Mouse (Mus musculus) midbrain, embryonic 14.5 days (tissue): Measurements from ENCODE around the gene H2afy2. TPM values are rescaled to one million over a fixed set of nuclear protein-coding genes. Genes with fewer than 3 reads are reported as not detected.

Experiments used
- ATAC-seq: fragments of 200-750 bp; cut with Nextera tagmentation; 2 replicates; pipeline ENCODE4 v1.8.0; 2017; ENCODE audit warnings: moderate number of reproducible peaks, moderate library complexity; ENCODE audit not compliant: low FRiP score, low TSS enrichment
- DNase-seq: peaks from one replicate; pipeline ENCODE4 v3.0.0-alpha.2; 2015
- H3K27ac ChIP-seq: fragments of 300-500 bp; sonication (generic); replicated peaks from 2 replicates; pipeline ENCODE4 v1.5.1; 2014; ENCODE audit warnings: mild to moderate bottlenecking, low read depth, low read length, moderate library complexity
- H3K27me3 ChIP-seq: fragments of 300-500 bp; sonication (generic); 2 replicates; pipeline ENCODE4 v1.6.1; 2014; ENCODE audit warnings: low read length, control low read depth, mixed read lengths; ENCODE audit not compliant: control insufficient read depth, insufficient read depth
- H3K36me3 ChIP-seq: fragments of 300-500 bp; sonication (generic); 2 replicates; pipeline ENCODE4 v1.6.1; 2014; ENCODE audit warnings: low read length, control low read depth; ENCODE audit not compliant: control insufficient read depth, insufficient read depth
- H3K4me1 ChIP-seq: fragments of 300-500 bp; sonication (generic); 2 replicates; pipeline ENCODE4 v1.6.1; 2014; ENCODE audit warnings: mild to moderate bottlenecking, antibody characterized with exemption, low read length, control low read depth; ENCODE audit not compliant: control insufficient read depth, insufficient read depth
- H3K4me2 ChIP-seq: fragments of 300-500 bp; sonication (generic); 2 replicates; pipeline ENCODE4 v1.6.1; 2014; ENCODE audit warnings: mild to moderate bottlenecking, low read length, moderate library complexity
- H3K4me3 ChIP-seq: fragments of 300-500 bp; sonication (generic); replicated peaks from 2 replicates; pipeline ENCODE4 v1.5.1; 2014; ENCODE audit warnings: low read depth, low read length
- H3K9ac ChIP-seq: fragments of 300-500 bp; sonication (generic); replicated peaks from 2 replicates; pipeline ENCODE4 v1.6.1; 2014; ENCODE audit warnings: mild to moderate bottlenecking, low read length, moderate library complexity
- H3K9me3 ChIP-seq: fragments of 300-500 bp; sonication (generic); 2 replicates; pipeline ENCODE4 v1.6.1; 2016; ENCODE audit warnings: low read length, control low read depth, mixed read lengths; ENCODE audit not compliant: control insufficient read depth
- WGBS: fragments of 180-500 bp; shearing (Covaris S2); extraction: QIAGEN DNeasy Blood & Tissue Kit; methylation state at CpG from one replicate; pipeline ENCODE4 v1.1.7; 2014; 5-methylcytosine and 5-hydroxymethylcytosine counted together
- polyA plus RNA-seq: library from polyadenylated mRNA; unstranded; fragments of >200 nt; fragmentation: Nextera tagmentation; extraction: Ambion mirVana; gene quantifications from 2 replicates; pipeline ENCODE4 v1.2.1, GENCODE M21; 2014

H2afy2 gene
- polyA plus RNA-seq, 1 experiment from 2014 or later = 242 TPM

DNA sequence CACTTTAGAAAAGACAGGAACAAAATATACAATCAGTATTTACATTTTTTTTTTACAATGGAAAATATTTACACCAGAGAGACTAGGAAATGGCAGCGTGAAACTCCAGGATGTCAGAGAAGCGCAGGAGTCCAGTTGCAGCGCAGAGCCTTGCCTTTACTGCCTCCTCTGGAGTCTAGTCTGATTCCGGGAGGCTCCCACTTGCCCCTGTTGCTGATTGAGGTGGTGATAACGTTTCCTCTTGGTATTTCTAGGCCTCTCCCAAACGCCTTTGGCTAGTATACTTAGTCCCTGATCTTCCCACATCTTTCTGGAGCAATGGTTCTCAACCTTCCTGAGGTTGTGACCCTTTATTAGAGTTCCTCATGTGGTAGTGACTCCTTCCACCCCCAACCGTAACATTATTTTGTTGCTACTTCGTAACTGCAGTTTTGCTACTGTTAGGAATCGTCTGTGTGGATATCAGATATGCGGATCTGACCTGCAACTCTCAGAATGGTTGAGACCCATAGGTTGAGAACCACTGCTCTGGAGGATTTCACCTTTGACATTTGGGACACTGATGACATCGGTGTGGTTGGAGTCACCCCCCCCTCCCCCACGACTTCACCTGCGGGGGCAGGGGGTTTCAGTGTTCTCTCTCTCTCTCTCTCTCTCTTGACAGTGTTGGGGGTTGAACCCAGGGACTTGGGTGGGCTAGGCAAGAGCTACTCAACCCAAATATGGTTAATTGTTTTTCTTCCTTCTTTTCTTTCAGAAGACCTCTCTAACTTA, 42.2 kb upstream of the H2afy2 start:
- Histone ChIP-seq H3K27me3 (no peaks in the 10 kb centered on the region), H3K4me3 (no peak overlapping the region), H3K4me1 (peaks cover 6% of the 10 kb centered on the region; the same call in 1 of the 2 replicates), H3K4me2 (no peak overlapping the region), H3K27ac (no peak overlapping the region), H3K9me3 (no peaks in the 10 kb centered on the region), H3K36me3 (no peaks in the 10 kb centered on the region), H3K9ac (no peak overlapping the region)
- 82% methylated on average over 13 of the region's 13 CpGs for WGBS
- no peak for DNase-seq
- ATAC-seq = no peak

DNA sequence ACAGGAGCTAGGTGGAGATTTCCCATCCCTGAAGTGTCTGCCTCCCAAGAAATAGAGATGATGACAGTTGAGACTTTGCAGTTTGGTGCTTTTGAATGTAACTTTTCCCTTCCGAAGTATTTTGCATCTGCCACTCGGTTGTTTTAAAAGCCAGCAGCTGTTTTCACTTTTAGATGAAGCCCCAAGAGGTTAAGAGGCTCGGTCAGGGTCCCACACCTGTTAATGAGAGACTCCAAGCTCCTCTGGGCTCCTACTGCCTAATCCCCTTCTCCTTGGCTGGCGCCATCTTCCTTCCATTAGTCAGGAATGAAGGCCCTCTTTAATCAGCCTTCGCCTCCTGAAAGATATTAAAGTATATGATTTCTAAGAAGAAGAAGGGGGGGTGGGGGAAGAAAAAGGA, 41.6 kb upstream of the H2afy2 start:
- no peaks in the 10 kb centered on the region for H3K9me3 ChIP-seq
- no peaks in the 10 kb centered on the region for H3K27me3 ChIP-seq
- WGBS = 57% methylated on average over 5 of the region's 5 CpGs
- no peak overlapping the region for H3K4me3 ChIP-seq
- H3K4me2 ChIP-seq = no peak overlapping the region
- H3K9ac ChIP-seq = no peak overlapping the region
- H3K36me3 ChIP-seq = no peaks in the 10 kb centered on the region
- peaks cover 6% of the 10 kb centered on the region; the same call in 1 of the 2 replicates for H3K4me1 ChIP-seq
- ATAC-seq = no peak
- DNase-seq = no peak
- H3K27ac ChIP-seq = no peak overlapping the region

DNA sequence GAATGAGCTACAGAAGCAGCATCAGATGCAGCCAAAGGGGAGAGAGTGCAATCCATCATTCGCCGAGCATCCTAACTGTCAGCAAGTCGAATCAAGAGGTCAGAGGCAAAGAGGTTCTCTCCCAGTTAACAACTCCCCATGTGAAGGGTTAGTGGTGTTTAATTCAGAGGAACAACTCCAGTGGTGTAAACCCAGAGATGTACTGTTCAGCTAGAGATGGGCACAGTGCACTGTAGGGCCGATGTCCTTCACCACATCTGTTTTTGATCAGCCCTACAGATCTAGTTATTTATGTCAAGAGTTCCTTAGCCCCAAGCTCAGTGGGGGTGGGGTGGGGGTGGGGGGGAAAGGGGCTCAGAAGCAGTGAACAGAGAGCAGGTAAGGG, 39.8 kb upstream of the H2afy2 start:
- no peak for DNase-seq
- Histone ChIP-seq H3K36me3 (no peaks in the 10 kb centered on the region), H3K4me1 (peaks cover 6% of the 10 kb centered on the region; the same call in 1 of the 2 replicates), H3K9me3 (no peaks in the 10 kb centered on the region), H3K27me3 (no peaks in the 10 kb centered on the region), H3K27ac (no peak overlapping the region), H3K4me3 (no peak overlapping the region), H3K4me2 (no peak overlapping the region), H3K9ac (no peak overlapping the region)
- ATAC-seq = no peak
- 85% methylated on average over 4 of the region's 4 CpGs for WGBS

- peaks cover 6% of the 10 kb centered on the region; the same call in 1 of the 2 replicates for H3K4me1 ChIP-seq
- no peaks in the 10 kb centered on the region for H3K27me3 ChIP-seq
- H3K9me3 ChIP-seq = no peaks in the 10 kb centered on the region
- H3K4me2 ChIP-seq = no peak overlapping the region
- no peak overlapping the region for H3K27ac ChIP-seq
- ATAC-seq = no peak
- DNase-seq = no peak
- 74% methylated on average over 7 of the region's 7 CpGs for WGBS
- H3K4me3 ChIP-seq = no peak overlapping the region
- H3K36me3 ChIP-seq = no peaks in the 10 kb centered on the region
- no peak overlapping the region for H3K9ac ChIP-seq
Observed at GRCm38 (mm10) chr10:61822968-61823730, 39.2 kb upstream of the H2afy2 start.

DNA sequence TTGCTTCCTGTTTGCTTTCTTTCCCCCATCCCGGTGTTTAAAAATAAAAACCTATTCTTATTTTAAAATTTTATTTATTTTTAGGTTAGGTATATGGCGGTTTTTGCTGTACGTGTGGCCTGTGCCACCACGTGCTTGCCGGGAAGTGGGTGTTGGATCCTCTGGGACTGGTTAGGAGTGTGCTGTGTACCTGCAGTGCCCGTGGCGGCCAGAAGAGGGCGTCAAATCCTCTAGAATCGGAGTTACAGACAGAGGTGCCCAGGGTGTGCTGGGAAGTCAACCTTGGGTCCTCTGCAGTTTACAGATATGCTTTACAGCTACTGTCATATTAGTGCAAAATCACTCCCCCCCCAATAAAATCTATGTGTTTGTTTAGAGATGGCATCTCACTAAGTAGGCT, 36.1 kb upstream of the H2afy2 start:
- Histone ChIP-seq H3K9me3 (no peaks in the 10 kb centered on the region), H3K9ac (no peak overlapping the region), H3K27ac (no peak overlapping the region), H3K4me3 (no peak overlapping the region), H3K27me3 (no peaks in the 10 kb centered on the region), H3K36me3 (no peaks in the 10 kb centered on the region), H3K4me2 (no peak overlapping the region), H3K4me1 (no peaks in the 10 kb centered on the region)
- DNase-seq (no peak), ATAC-seq (no peak)
- 60% methylated on average over 9 of the region's 9 CpGs for WGBS

- ATAC-seq (no peak), DNase-seq (no peak)
- 76% methylated on average over 5 of the region's 5 CpGs for WGBS
- Histone ChIP-seq H3K27ac (no peak overlapping the region), H3K4me2 (no peak overlapping the region), H3K36me3 (no peaks in the 10 kb centered on the region), H3K9me3 (no peaks in the 10 kb centered on the region), H3K9ac (no peak overlapping the region), H3K4me1 (no peaks in the 10 kb centered on the region), H3K27me3 (no peaks in the 10 kb centered on the region), H3K4me3 (no peak overlapping the region)
Observed at GRCm38 (mm10) chr10:61811987-61812386, 28.0 kb upstream of the H2afy2 start.

DNA sequence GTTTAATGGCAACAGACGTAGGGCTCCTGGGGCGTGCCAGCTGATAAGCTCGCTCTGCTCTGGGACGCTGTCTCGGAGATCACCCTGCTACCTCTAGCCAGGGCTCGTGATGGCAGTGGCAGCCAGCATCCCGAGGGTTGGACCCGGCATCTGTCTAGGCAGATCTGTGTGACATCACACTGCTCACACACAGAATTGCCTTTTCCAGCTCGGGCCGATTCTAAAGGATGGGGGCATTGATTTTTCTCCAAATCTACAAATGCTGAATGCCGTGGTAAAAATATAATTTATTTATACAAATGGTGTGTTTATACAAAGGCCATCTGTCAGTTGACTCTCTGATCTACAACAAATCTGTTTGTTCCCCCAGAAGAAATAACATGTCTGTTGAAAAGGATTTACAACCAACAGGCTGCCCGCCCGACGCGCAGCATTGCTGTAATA, 14.2 kb upstream of the H2afy2 start:
- Histone ChIP-seq H3K4me2 (no peak overlapping the region), H3K4me3 (no peak overlapping the region), H3K27me3 (no peaks in the 10 kb centered on the region), H3K36me3 (no peaks in the 10 kb centered on the region), H3K9ac (no peak overlapping the region), H3K27ac (no peak overlapping the region), H3K9me3 (no peaks in the 10 kb centered on the region), H3K4me1 (no peaks in the 10 kb centered on the region)
- no peak for DNase-seq
- ATAC-seq = no peak
- 87% methylated on average over 15 of the region's 15 CpGs for WGBS

- no peak for ATAC-seq
- no peak overlapping the region for H3K27ac ChIP-seq
- no peaks in the 10 kb centered on the region for H3K4me1 ChIP-seq
- H3K4me2 ChIP-seq = no peak overlapping the region
- 39% methylated on average over 8 of the region's 8 CpGs for WGBS
- H3K27me3 ChIP-seq = no peaks in the 10 kb centered on the region
- no peak overlapping the region for H3K4me3 ChIP-seq
- H3K36me3 ChIP-seq = no peaks in the 10 kb centered on the region
- DNase-seq = no peak
- H3K9ac ChIP-seq = no peak overlapping the region
- no peaks in the 10 kb centered on the region for H3K9me3 ChIP-seq
Observed at GRCm38 (mm10) chr10:61795458-61795857, 11.5 kb upstream of the H2afy2 start.

DNA sequence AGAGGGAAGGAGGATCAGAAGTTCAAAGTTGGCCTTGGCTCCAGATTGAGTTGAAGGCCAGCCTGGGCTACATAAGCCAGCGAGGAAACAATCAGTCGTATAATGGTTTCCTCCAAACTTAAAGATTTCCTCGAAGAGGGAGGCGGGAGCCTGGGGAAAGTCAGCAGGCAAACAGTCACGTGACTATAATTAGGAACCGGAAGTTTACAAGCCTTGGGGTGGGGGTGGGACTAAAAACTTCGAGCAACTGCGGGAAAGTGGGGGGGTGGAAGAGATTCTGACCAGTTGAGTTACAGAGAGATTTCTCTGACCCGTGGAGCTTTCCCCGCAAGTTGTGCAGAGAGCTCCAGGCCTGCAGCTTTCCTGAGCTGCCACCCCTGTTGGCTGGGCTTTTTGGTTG, 11.0 kb upstream of the H2afy2 start:
- 84% methylated on average over 10 of the region's 10 CpGs for WGBS
- no peaks in the 10 kb centered on the region for H3K9me3 ChIP-seq
- no peaks in the 10 kb centered on the region for H3K27me3 ChIP-seq
- H3K4me2 ChIP-seq = no peak overlapping the region
- no peaks in the 10 kb centered on the region for H3K36me3 ChIP-seq
- H3K27ac ChIP-seq = no peak overlapping the region
- H3K4me3 ChIP-seq = no peak overlapping the region
- H3K4me1 ChIP-seq = no peaks in the 10 kb centered on the region
- H3K9ac ChIP-seq = no peak overlapping the region
- no peak for DNase-seq
- no peak for ATAC-seq
